Mouse (Mus musculus): ENCODE measurements around the gene Trim2.

Gene Trim2

GRCm38 (mm10) chr3:84253655-84254519 lies 52.8 kb downstream of the Trim2 start:
- no peak for DNase-seq

GRCm38 (mm10) chr3:84252776-84253654 lies 53.7 kb downstream of the Trim2 start:
- DNase-seq, result no peak

- no peak for DNase-seq
Measured at GRCm38 (mm10) chr3:84251721-84252120, 55.0 kb downstream of the Trim2 start.

DNA sequence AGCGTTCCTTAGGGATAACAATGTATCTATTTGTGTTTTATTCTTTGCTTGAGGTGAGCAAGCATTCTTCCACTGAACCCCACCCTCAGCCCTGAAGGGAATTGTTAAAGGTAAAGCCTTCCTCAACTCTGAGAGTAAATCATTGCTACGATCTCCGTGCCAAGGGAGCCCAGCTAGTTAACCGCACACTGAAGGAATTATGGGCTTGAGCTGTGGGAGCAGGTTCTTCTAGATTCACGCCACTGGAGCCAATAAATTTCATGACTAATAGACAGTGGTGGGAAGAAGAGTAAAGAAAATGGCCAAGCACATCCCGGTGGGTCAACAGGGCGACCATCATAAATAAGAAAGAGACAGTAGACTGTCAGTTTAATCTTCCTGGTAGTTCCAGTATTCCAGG lies 56.4 kb downstream of the Trim2 start:
- DNase-seq, result no peak

DNA sequence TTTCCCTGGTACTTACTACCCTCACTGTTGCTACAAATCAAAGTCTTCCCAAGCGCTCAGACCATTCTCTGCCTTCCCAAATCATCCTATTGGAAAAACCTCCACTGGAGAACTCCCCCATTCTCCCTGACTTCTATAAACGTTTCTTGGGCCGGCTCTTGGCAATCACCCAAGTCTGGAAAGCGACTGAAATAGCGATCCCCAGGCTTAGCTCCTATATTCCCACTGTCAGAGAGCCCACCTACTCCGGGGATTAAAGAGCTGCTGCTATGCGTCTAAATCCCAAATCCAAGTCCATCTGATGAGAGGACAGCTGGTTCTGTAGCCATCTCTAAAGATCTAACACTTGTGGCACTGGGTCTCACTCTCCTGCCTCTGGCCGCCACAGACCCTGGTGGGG lies 58.9 kb downstream of the Trim2 start:
- no peak for DNase-seq

- no peak for DNase-seq
Measured at GRCm38 (mm10) chr3:84246421-84246861, 60.2 kb downstream of the Trim2 start.

DNA sequence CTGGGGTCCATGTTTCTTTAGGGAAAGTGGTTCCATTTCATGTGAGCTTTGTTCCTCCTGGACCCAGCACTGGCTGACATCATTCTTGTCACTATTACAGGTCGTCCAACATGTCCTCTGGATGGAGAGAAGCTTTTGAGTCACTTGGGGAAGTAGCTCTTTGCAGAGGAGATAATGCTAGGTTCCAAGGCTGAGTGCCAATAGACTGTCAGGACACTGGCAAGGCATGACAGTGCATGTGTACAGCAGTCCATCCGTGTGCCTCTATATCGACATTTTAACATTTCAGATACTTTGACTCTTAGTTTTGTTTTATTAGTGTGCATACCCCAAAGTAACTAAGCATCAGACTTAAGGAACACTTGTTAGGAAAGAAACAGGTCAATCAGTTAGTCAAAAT lies 63.6 kb downstream of the Trim2 start:
- DNase-seq, result no peak

DNA sequence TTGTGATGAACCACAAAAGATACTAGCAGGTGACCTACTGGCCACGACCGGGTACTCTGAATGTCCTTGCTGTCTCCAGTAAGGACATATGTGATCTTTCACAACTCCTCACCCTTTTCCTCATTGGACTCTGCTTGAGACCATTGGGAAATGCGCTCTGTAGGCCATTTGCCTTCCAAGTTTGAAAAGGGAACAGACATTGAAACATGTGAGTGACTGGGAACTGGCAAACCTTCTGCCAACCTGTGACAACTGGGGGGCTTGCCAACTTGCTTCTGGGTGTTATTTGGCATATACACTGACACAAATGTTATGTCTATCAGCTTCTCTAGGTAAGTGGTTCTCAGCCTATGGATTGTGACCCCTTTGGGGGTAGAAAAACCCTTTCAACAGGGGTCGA lies 64.2 kb downstream of the Trim2 start:
- DNase-seq, result no peak

DNA sequence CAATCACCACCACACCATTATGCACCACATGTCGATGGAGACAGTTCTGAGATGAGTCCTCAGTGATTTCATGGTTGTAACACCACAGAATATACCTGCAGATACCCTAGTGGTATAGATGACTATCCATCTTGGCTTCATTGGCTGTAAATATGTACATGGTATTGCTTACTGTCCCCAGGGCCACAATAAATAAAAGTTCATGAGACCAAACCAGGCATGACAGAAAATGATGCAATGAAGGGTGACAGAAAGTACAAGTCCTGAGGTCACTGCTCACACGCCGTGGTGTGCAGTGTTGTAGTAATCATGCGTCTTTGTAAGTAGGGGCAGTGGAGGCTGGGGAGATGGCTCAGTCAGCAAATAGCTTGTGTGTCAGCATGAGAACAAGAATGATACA lies 65.6 kb downstream of the Trim2 start:
- DNase-seq, result no peak

DNA sequence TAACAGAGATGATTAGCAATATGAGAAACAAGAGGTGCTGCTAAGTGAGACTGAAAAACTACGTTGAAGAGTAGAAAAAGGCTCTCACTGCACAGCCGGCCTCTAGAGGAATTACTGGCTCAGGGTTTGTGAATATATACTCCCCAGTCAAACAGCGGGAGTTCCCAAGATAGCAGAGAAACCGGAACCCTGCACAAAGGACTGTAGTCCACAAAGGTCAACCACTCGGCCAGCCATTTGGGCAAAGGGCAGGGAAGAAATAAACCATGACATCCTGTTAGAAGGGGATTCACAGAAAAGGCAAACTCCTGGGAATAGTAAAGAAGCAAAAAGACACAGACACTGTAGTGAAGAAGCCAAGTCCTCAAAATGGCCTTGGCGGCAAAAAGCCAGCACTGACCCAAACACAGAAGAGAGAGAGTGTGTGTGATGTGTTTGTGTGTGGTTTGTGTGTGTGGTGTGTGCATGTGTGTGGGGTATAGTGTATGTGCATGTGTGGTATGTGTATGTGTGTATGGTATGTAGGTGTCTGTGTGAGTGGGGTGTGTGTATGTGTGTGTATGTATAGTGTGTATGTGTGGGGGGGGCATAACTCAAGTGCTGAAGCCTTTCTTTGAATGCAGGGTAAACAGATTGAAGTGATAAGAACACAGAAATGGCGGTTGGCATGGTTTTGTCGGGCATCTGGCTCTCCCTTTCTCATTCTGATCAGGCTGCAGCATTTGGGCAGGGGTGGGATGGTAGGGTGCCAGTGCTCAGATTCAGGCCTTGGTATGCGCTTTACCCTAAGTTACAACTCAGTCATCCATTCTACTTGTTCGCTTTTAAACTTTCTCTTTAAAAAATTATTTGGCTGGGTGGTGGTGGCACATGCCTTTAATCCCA lies 71.0 kb downstream of the Trim2 start:
- no peak for DNase-seq

- no peak for DNase-seq
Measured at GRCm38 (mm10) chr3:84234562-84234961, 72.1 kb downstream of the Trim2 start.

DNA sequence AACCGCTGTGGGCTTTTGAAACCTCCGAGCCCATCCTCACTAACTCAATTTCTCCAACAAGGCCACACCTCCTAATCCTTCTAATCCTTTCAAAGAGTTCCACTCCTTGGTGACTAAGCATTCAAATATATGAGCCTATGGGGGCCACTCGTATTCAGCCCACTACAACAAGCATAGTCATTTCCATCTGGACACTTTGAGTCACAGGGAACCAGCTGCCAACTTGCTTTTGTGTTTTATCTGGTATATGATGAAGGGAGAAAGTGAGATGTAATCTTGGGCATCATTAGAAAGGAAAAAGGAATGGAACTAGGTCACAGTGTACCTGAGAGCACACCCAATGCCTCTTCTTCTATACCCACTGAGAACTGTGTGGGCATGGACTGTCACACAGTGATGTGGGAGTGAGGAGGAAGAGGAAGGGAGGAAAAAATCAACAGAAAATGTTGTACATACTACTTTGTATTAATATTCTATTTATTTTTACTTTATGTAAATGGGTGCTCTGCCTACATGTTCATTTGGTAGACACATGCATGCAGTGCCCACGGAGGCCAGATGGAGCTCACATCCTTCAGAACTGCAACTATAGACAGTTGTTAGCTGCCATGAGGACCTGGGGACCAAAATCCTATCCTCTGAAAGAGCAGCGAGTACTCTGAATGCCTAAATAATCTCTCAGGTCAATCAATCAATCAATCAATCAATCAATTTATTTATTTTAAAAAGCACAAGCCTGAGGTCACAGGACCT lies 72.8 kb downstream of the Trim2 start:
- DNase-seq, result no peak

DNA sequence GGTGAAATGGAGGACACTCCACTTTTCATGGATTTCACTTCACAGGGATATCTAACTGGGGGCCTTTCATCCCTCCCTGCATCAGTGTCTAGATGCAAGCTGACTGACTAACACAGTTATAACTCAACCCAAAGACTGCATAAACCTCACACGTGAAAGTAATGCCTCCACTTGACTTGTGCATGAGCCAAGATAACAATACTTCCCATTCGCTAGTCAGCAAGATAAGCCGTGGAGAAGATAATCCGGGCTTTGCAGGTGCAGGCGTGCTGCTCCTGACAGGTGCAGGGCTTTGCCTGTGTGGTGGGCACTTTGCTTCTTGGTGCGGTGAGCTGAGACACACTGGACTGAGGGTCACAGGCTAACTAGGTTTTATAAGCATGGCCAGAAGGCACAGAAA lies 74.4 kb downstream of the Trim2 start:
- DNase-seq, result no peak

GRCm38 (mm10) chr3:84230988-84231387 lies 75.7 kb downstream of the Trim2 start:
- DNase-seq, result no peak

DNA sequence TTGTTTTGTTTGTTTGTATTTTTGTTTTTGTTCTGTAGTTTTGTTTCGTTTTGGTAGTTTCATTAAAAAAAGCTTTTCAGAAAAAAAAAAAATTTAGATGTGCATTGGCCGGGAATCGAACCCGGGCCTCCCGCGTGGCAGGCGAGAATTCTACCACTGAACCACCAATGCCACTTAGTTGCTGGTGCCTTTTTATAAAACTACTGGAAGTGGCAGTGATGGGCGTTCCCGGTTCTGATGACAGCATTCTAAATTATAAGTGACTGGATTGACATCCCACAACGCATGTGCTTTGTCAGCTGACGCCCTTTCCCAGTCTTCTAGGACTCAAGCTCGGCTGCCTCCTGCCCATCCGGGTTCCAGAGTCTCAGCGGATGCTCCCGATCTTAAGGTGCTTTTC lies 77.8 kb downstream of the Trim2 start:
- peak; percentile 6 to 16 for DNase-seq

DNA sequence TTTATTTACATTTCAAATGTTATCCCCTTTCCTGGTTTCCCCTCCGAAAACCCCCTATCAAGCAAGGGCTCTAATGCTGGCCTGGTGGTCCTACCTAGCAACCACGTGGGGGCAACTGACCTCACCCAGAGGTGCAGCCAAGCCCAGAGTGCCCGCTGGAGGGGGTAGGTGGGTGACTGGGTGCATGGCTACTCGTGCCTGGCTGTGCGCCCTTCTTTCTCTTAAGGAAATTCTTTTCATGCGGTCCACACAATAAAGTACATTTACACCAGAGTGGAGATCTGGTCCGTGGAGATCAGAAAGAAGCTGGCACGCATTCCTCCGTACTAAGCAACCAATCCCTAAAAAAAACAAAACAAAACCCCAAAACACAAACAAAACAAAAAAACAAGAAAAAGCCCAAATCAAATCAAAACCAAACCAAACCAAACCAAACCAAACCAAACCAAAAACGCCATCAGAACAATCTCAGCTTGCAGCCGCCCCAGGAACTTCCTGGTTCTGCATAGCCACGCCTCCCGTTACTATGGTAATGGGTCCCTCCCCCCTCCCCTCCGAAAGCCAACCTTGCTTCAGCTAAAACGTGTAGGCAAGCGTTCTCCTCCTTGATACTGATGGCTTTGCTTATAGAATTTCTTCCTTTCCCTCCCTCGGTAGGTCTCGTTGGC lies 78.3 kb downstream of the Trim2 start:
- peak; percentile 19 to 24 for DNase-seq

GRCm38 (mm10) chr3:84227628-84228027 lies 79.0 kb downstream of the Trim2 start:
- DNase-seq, result no peak

GRCm38 (mm10) chr3:84224982-84225381 lies 81.7 kb downstream of the Trim2 start:
- no peak for DNase-seq

GRCm38 (mm10) chr3:84220748-84221147 lies 85.9 kb downstream of the Trim2 start:
- DNase-seq, result no peak

DNA sequence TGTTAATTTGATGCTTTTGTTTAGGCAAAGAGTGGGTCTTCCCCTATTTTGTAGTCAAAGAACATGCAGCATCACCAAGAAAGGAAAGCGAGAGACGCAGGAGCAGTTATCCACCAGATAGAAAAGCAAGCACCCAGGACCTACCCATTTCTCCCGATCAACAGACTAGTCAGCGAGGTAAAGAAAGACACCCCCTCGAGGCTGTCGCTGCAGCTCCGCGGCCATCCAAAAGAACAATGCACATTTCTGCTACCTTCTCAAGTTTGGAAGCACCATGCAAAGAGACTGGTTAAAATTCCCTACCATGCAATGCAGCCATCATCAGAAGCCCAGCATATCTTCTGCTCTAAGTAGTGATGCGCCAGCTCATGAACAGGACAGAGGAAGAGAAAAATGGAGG lies 86.4 kb downstream of the Trim2 start:
- no peak for DNase-seq

- no peak for DNase-seq
Measured at GRCm38 (mm10) chr3:84219720-84220273, 86.9 kb downstream of the Trim2 start.

Data from thymus, adult 18-20 months (tissue).